Mouse (Mus musculus): ENCODE measurements around the gene Kyat1. TPM values are rescaled to one million over a fixed set of nuclear protein-coding genes. Genes with fewer than 3 reads are reported as not detected.
"Not testable (repeated sequence)": the region's sequence is repeated elsewhere in the genome, so short reads cannot be mapped to it uniquely, and the experiment has no call there.

Kyat1 gene
- total and polyA plus RNA-seq, 2 experiments from 2014 or later, result 16.4 to 26.4 TPM

- Histone ChIP-seq H3K4me1 (ENCODE audit: insufficient read depth, low read length) (no peaks in the 10 kb centered on the region), H3K4me2 (ENCODE audit: low read depth, low read length, poor library complexity, severe bottlenecking) (no peak overlapping the region), H3K9ac (replicated peaks; ENCODE audit: low read length, poor library complexity, severe bottlenecking) (no peak overlapping the region), H3K36me3 (ENCODE audit: insufficient read depth, low read length) (peaks cover 11% of the 10 kb centered on the region), H3K27ac (ENCODE audit: low read depth, low read length) (no peak overlapping the region), H3K4me3 (ENCODE audit: low read depth, low read length) (no peak overlapping the region), H3K9me3 (ENCODE audit: low read length) (no peaks in the 10 kb centered on the region), H3K27me3 (ENCODE audit: insufficient read depth, low read length) (no peaks in the 10 kb centered on the region)
- no peak for ATAC-seq (ENCODE audit: low FRiP score)
- TF ChIP-seq CTCF (IDR thresholded peaks at IDR 0.05), result no peak
- no peak for DNase-seq (ENCODE audit: low spot score)
- 90% methylated on average over 6 of the region's 6 CpGs for WGBS
These were observed 20.4 kb downstream of the Kyat1 start for GRCm38 (mm10) chr2:30185276-30185675.

GRCm38 (mm10) chr2:30183721-30184120 lies 21.9 kb downstream of the Kyat1 start:
- H3K9me3 ChIP-seq (ENCODE audit: low read length), result no peaks in the 10 kb centered on the region
- WGBS, result 73% methylated on average over 3 of the region's 3 CpGs

GRCm38 (mm10) chr2:30182424-30182823 lies 23.2 kb downstream of the Kyat1 start:
- Histone ChIP-seq H3K9ac (replicated peaks; ENCODE audit: low read length, poor library complexity, severe bottlenecking) (no peak overlapping the region), H3K27me3 (ENCODE audit: insufficient read depth, low read length) (no peaks in the 10 kb centered on the region), H3K9me3 (ENCODE audit: low read length) (no peaks in the 10 kb centered on the region), H3K36me3 (ENCODE audit: insufficient read depth, low read length) (peaks cover 11% of the 10 kb centered on the region; the same call in 1 of the 2 replicates), H3K4me1 (ENCODE audit: insufficient read depth, low read length) (peaks cover 3% of the 10 kb centered on the region; the same call in 1 of the 2 replicates), H3K4me3 (ENCODE audit: low read depth, low read length) (no peak overlapping the region), H3K27ac (ENCODE audit: low read depth, low read length) (no peak overlapping the region), H3K4me2 (ENCODE audit: low read depth, low read length, poor library complexity, severe bottlenecking) (no peak overlapping the region)
- TF ChIP-seq CTCF (IDR thresholded peaks at IDR 0.05), result no peak
- DNase-seq (ENCODE audit: low spot score) (no peak), ATAC-seq (ENCODE audit: low FRiP score) (no peak)
- WGBS, result 73% methylated on average over 2 of the region's 2 CpGs

More at GRCm38 (mm10) chr2:30183721-30184120, 21.9 kb downstream of the Kyat1 start:
- Histone ChIP-seq H3K27me3 (ENCODE audit: insufficient read depth, low read length) (no peaks in the 10 kb centered on the region), H3K27ac (ENCODE audit: low read depth, low read length) (no peak overlapping the region), H3K36me3 (ENCODE audit: insufficient read depth, low read length) (peaks cover 11% of the 10 kb centered on the region), H3K4me2 (ENCODE audit: low read depth, low read length, poor library complexity, severe bottlenecking) (no peak overlapping the region), H3K9ac (replicated peaks; ENCODE audit: low read length, poor library complexity, severe bottlenecking) (no peak overlapping the region), H3K4me3 (ENCODE audit: low read depth, low read length) (no peak overlapping the region), H3K4me1 (ENCODE audit: insufficient read depth, low read length) (no peaks in the 10 kb centered on the region)
- TF ChIP-seq CTCF (IDR thresholded peaks at IDR 0.05), result no peak
- ATAC-seq (ENCODE audit: low FRiP score) (no peak), DNase-seq (ENCODE audit: low spot score) (no peak)

DNA sequence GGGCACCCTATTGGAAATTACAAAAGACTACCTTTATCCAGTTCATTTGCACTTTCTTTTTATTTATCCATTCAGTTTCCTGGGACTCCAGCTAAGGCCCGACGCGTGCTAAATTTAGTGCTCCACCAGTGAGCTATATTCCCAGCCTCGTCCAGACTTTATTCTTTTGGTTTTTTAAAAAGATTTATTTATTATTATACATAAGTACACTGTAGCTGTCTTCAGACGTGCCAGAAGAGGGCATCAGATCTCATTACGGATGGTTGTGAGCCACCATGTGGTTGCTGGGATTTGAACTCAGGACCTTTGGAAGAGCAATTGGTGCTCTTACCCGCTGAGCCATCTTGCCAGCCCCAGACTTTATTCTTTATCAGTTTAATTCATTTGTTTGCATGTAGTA lies 26.9 kb downstream of the Kyat1 start:
- not testable (repeated sequence) for H3K27me3 ChIP-seq (ENCODE audit: insufficient read depth, low read length); H3K9ac ChIP-seq (replicated peaks; ENCODE audit: low read length, poor library complexity, severe bottlenecking); H3K4me1 ChIP-seq (ENCODE audit: insufficient read depth, low read length); DNase-seq (ENCODE audit: low spot score); H3K27ac ChIP-seq (ENCODE audit: low read depth, low read length); H3K9me3 ChIP-seq (ENCODE audit: low read length)
- TF ChIP-seq CTCF (IDR thresholded peaks at IDR 0.05), result peak; percentile 20; the same call in 1 of the 2 replicates
- H3K4me2 ChIP-seq (ENCODE audit: low read depth, low read length, poor library complexity, severe bottlenecking), result peak overlapping the region; percentile 63
- H3K36me3 ChIP-seq (ENCODE audit: insufficient read depth, low read length), result peaks cover 27% of the 10 kb centered on the region
- 37% methylated on average over 7 of the region's 7 CpGs for WGBS
- H3K4me3 ChIP-seq (ENCODE audit: low read depth, low read length), result peak overlapping the region; percentile 53
- ATAC-seq (ENCODE audit: low FRiP score), result peak; percentile 19

DNA sequence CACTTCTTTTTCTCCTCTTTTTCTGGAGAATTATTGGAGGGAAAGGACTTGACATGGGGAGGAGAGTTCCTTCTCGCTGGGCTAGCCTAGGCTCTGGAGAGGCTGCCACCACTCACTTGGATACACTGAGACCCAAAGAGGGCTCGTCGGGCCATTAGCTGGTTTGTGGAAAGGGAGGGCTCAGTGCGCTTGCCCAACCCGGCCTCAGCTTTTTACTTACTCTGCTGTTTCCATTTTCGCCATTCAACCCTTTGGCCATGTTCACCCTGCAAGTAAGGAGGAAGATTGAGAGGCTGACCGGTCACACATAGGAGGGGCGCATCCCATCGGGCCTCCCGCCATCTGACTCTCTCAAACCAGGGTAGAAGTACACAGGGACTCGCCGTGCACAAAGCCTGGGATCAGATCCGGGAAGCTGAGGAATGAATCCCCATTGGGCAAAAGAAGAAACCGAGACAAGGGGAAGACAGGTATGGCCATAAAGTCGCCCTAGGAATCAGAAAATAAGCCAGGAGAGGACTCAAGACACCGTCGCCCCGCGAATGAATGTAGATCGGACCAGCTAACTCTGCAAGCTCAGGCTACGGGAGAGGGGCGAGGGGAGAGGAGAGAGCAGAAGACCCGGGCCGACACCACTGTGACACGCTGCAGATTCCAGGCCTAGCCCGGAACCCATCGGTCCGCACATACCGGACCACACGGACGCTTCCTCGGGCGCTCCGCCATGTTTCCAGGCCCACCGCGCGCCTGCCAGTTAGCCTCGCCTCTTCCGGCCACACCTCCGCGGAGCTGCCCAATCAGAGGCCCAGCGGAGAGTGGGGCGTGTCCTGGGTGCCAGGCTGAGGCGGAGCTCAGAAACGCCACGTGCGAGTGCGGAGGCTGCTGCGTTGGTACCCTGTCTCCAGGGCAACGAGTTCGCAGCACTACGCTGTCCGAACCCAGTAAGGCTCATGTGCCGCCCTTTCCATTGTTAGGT lies 27.7 kb downstream of the Kyat1 start, which contains the start of gene Spout1:
Spout1 (minus strand) TSS at position 760 of the 976 bp plus-strand sequence.
- peak within 1 kb of the TSS; percentile 63 for H3K4me2 ChIP-seq (ENCODE audit: low read depth, low read length, poor library complexity, severe bottlenecking)
- no peaks in the 10 kb centered on the region for H3K9me3 ChIP-seq (ENCODE audit: low read length)
- TF ChIP-seq CTCF (IDR thresholded peaks at IDR 0.05), result no peak
- peaks cover 8% of the 10 kb centered on the region for H3K4me1 ChIP-seq (ENCODE audit: insufficient read depth, low read length)
- ATAC-seq (ENCODE audit: low FRiP score), result peak; percentile 98
- H3K4me3 ChIP-seq (ENCODE audit: low read depth, low read length), result peak within 1 kb of the TSS; percentile 53
- peak within 1 kb of the TSS; percentile 73 for H3K9ac ChIP-seq (replicated peaks; ENCODE audit: low read length, poor library complexity, severe bottlenecking)
- no peaks in the 10 kb centered on the region for H3K27me3 ChIP-seq (ENCODE audit: insufficient read depth, low read length)
- H3K27ac ChIP-seq (ENCODE audit: low read depth, low read length), result peak within 1 kb of the TSS; percentile 38
- H3K36me3 ChIP-seq (ENCODE audit: insufficient read depth, low read length), result peaks cover 35% of the 10 kb centered on the region
- DNase-seq (ENCODE audit: low spot score), result peak; percentile 98
- 4% methylated on average over 49 of the region's 54 CpGs for WGBS

GRCm38 (mm10) chr2:30176561-30176960 lies 29.1 kb downstream of the Kyat1 start:
- H3K4me2 ChIP-seq (ENCODE audit: low read depth, low read length, poor library complexity, severe bottlenecking), result no peak overlapping the region
- H3K9ac ChIP-seq (replicated peaks; ENCODE audit: low read length, poor library complexity, severe bottlenecking), result no peak overlapping the region
- DNase-seq (ENCODE audit: low spot score) (no peak), ATAC-seq (ENCODE audit: low FRiP score) (no peak)
- no peak overlapping the region for H3K27ac ChIP-seq (ENCODE audit: low read depth, low read length)
- no peak for TF ChIP-seq CTCF (IDR thresholded peaks at IDR 0.05)
- H3K4me1 ChIP-seq (ENCODE audit: insufficient read depth, low read length), result peaks cover 15% of the 10 kb centered on the region
- no peaks in the 10 kb centered on the region for H3K27me3 ChIP-seq (ENCODE audit: insufficient read depth, low read length)
- peaks cover 39% of the 10 kb centered on the region for H3K36me3 ChIP-seq (ENCODE audit: insufficient read depth, low read length)
- WGBS, result 97% methylated on average over 2 of the region's 2 CpGs
- H3K9me3 ChIP-seq (ENCODE audit: low read length), result no peaks in the 10 kb centered on the region
- no peak overlapping the region for H3K4me3 ChIP-seq (ENCODE audit: low read depth, low read length)
